Mouse (Mus musculus) gastrocnemius, postnatal 4 days (tissue): ENCODE measurements at regions not wholly inside any gene's neighbourhood (a gene's known extent, or its start where the extent isn't known, plus 50 kb on each side); places are given as distances from the start of the nearest gene placed in this dataset.

Source experiments
- DNase-seq, 2 experiments: peaks; one replicate each; pipeline ENCODE4 v3.0.0; 2021 to 2022; ENCODE audit warnings: low spot score in 2 of 2, mixed read lengths in 2 of 2

- no peak for DNase-seq
Observed at GRCm38 (mm10) chr8:79828763-79829542, 117.3 kb downstream of the Anapc10 start.

GRCm38 (mm10) chr8:79829543-79829890 is 117.9 kb downstream of the Anapc10 start:
- DNase-seq: no peak

- DNase-seq: no peak
Observed at GRCm38 (mm10) chr8:79829941-79830633, 118.5 kb downstream of the Anapc10 start.

- DNase-seq: no peak
Observed at GRCm38 (mm10) chr8:79838961-79839360, 127.3 kb downstream of the Anapc10 start.

GRCm38 (mm10) chr8:79849982-79850514 is 138.4 kb downstream of the Anapc10 start:
- DNase-seq: no peak

- no peak for DNase-seq
Observed at GRCm38 (mm10) chr8:79850519-79850918, 138.9 kb downstream of the Anapc10 start.

- DNase-seq: no peak
Observed at GRCm38 (mm10) chr8:79872416-79873077, 160.9 kb downstream of the Anapc10 start.

GRCm38 (mm10) chr8:79907971-79908370 is 149.8 kb downstream of the Hhip start:
- DNase-seq: peak in 1 of 2 experiments; percentile 14
